Mouse (Mus musculus): Measurements from ENCODE around the gene Dyrk4.

Gene Dyrk4

GRCm38 (mm10) chr6:126836628-126837027 lies 85.0 kb downstream of the Dyrk4 start:
- in situ Hi-C loops (cut with MboI; ENCODE audit: low sequenced_read_pairs), result no loop called here
